Mouse (Mus musculus): ENCODE results near the gene Rps18.

GRCm38 (mm10) chr17:33929371-33930279 is 26.2 kb downstream of the Rps18 start, which contains the start of gene Rgl2:
- peak; percentile 56 for TF ChIP-seq CTCF (IDR thresholded peaks at IDR 0.05)
- TF ChIP-seq POLR2A (IDR thresholded peaks at IDR 0.05; ENCODE audit: insufficient read depth, low read depth, low read length) = peak; percentile 73; the same call in 1 of the 2 replicates
